Mouse (Mus musculus) ES-E14 (cell line): ENCODE measurements around the gene Zfp980. TPM values are rescaled to one million over a fixed set of nuclear protein-coding genes. Genes with fewer than 3 reads are reported as not detected.
A peak's percentile ranks its signal among the peaks of the same experiment; 100 is the strongest.
"Not testable (repeated sequence)": the region's sequence is repeated elsewhere in the genome, so short reads cannot be mapped to it uniquely, and the experiment has no call there.

Experiments used
- DNase-seq: peaks from one replicate; pipeline ENCODE4 v3.0.0-alpha.2; 2013; ENCODE audit warnings: low read depth, low spot score
- H3K27ac ChIP-seq: 2 replicates; pipeline ENCODE4 v1.5.1; 2012; ENCODE audit warnings: low read depth, mild to moderate bottlenecking, low read length, moderate library complexity, mixed read lengths; ENCODE audit not compliant: poor library complexity, insufficient read depth, severe bottlenecking
- H3K36me3 ChIP-seq: 2 replicates; pipeline ENCODE4 v1.6.1; 2012; ENCODE audit warnings: mild to moderate bottlenecking, low read length, moderate library complexity, mixed read lengths; ENCODE audit not compliant: control insufficient read depth, poor library complexity, insufficient read depth, severe bottlenecking
- H3K4me1 ChIP-seq, 2 experiments: fragments of 150-350 bp in 1 of 2; sonication (generic) in 1 of 2; 2 replicates each; pipeline ENCODE4 v1.6.1; 2012; ENCODE audit warnings: low read length in 2 of 2, mild to moderate bottlenecking in 1 of 2, mixed read lengths in 1 of 2; ENCODE audit not compliant: control insufficient read depth in 2 of 2, insufficient read depth in 2 of 2, poor library complexity in 1 of 2
- H3K4me3 ChIP-seq, 2 experiments: fragments of 150-350 bp in 1 of 2; sonication (generic) in 1 of 2; 2 replicates each; pipeline ENCODE4 v1.5.1; 2012; ENCODE audit warnings: low read length in 2 of 2, low read depth in 1 of 2, mild to moderate bottlenecking in 1 of 2, mixed read lengths in 1 of 2; ENCODE audit not compliant: insufficient read depth in 1 of 2, poor library complexity in 1 of 2, severe bottlenecking in 1 of 2
- H3K9ac ChIP-seq: 2 replicates; pipeline ENCODE4 v1.6.1; 2012; ENCODE audit warnings: low read depth, mild to moderate bottlenecking, low read length, mixed read lengths; ENCODE audit not compliant: poor library complexity, insufficient read depth, severe bottlenecking
- H3K9me3 ChIP-seq: fragments of 150-350 bp; sonication (generic); 2 replicates; pipeline ENCODE4 v1.6.1; 2012; ENCODE audit warnings: low read depth, mild to moderate bottlenecking, low read length; ENCODE audit not compliant: control insufficient read depth, insufficient read depth
- in situ Hi-C, 2 experiments: fragments of 600-800 bp; cut with MboI; formaldehyde crosslinking; loops; one replicate each; pipeline ENCODE4 v1.15.1; 2025; ENCODE audit warnings: low sequenced_read_pairs in 2 of 2, inconsistent platforms in 1 of 2; ENCODE audit not compliant: unreplicated experiment in 2 of 2
- total RNA-seq: library from RNA; depleted of rRNA; stranded (reverse); fragments of 300-350 nt; gene quantifications from 2 replicates; pipeline ENCODE4 v1.2.3, GENCODE M21; 2012; rRNA removed

Gene Zfp980
- total RNA-seq, result 204 and 240 TPM in 2 replicates

DNA sequence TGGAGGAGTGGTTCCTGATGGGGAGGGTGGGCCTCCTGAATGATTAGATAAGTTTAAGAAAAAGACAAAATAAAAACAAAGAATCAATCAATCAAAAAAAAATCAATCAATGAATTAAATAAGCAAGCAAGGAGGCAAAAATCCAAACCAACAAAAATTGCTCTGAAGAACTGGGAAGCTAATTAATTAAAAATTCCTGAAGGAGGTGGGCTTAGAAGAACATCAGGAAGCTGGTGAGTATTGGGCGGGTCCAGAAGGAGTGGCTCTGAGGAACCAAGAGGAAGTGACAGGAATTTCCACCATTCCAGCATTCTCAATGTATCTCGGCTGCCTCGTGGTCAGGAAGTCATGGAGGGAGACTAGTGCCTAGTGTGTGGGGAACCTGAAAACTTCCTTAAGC lies at the start of gene Zfp980:
Gene Zfp980, plus strand, starts transcription at position 301 of the 400 bp plus-strand sequence.
- in situ Hi-C loops, DNase-seq, H3K9me3 ChIP-seq, H3K36me3 ChIP-seq, H3K4me1 ChIP-seq, H3K27ac ChIP-seq: not testable (repeated sequence)
- Histone ChIP-seq H3K9ac (peak within 1 kb of the TSS; percentile 38; the same call in 1 of the 2 replicates), H3K4me3 (peak within 1 kb of the TSS; percentile 60 to 64)

DNA sequence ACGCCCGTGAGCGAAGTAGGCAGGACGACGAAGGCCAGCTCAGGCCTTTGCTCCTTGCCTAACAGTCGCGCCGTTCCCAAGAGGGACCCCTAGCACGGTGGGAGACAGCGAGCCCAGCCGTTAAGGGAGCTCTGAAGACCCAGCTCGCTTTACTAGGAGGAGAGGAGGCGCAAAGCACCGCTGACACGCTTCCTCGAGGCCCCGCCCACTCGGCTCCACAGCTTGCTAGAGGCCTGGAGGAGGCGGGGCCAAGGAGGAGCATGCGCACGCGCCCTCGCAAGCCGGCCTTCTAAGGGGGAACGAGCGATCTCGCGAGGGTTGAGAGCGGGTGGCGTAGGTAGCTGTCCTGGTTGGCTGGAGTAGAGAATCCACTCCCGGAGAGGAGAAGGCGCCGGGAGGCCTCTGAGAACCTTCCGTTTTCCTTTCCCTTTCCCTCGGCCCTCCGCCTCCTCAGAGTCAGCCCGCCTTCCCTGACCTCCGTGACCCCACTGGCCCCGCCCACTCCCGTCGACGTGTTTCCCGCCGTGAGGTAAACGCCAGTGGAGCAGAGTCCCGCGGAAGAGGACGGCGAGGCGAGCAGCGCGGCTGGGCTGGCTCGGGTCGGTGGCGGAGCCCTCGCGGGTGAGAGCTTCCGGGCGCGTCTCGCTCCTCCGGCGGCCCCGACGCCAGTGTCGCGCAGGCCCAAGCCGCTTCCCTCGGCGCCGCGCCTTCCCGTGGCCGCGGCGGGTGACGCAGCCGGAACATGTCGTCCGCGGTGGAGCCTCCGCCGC lies 29.9 kb upstream of the Zfp980 start:
- peak overlapping the region; percentile 64 to 70 for H3K4me3 ChIP-seq
- DNase-seq, result peak; percentile 48
- peak overlapping the region; percentile 70 for H3K27ac ChIP-seq

DNA sequence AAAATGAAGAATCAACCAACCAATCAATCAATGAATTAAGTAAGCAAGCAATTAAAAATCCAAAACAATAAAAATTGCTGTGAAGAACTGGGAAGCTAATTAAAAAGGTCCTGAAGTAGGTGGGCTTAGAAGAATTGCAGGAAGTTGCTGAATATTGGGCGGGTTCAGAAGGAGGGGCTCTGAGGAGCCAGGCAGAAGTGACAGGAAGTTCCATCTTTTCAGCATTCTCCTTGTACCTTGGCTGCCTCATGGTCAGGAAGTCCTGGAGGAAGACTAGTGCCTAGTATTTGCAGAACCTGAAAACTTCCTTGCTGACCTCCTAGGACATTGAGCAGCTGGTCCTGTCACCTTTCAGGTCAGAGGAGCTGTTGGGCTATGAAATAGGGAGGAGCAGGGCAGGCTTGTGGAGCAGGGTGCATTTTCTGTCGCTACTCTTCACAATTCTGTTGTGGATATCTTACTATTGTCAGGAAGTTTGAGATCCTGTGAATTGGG lies 3.8 kb downstream of the Zfp980 start:
- Histone ChIP-seq H3K4me3 (peak overlapping the region; percentile 36 to 63), H3K27ac (peak overlapping the region; percentile 67; the same call in 1 of the 2 replicates), H3K9ac (peak overlapping the region; percentile 48; the same call in 1 of the 2 replicates)
- in situ Hi-C loops, H3K36me3 ChIP-seq, H3K4me1 ChIP-seq, H3K9me3 ChIP-seq, DNase-seq: not testable (repeated sequence)

More for the DNA sequence above, 29.9 kb upstream of the Zfp980 start:
- H3K36me3 ChIP-seq, H3K9me3 ChIP-seq, in situ Hi-C loops, H3K4me1 ChIP-seq: not testable (repeated sequence)
- peak overlapping the region; percentile 73 for H3K9ac ChIP-seq

DNA sequence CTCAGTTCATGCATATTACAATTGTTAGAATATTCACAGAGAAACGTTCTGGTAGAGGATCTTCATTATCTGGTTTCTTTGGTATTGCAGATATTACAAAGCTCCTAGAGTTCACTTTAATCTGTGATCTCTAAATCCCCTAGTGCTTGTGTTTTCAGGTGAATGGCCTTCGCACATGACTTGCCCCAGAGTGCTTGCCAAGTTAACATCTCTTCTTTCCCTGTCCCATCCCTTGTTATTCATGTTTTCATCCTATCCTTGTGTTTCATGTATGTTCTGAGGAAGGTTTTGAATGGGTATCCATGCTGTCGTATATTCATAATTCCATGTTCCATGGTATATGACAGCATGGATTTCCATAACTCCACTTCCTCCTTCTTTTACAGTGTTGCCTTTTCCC lies 9.7 kb downstream of the Zfp980 start:
- in situ Hi-C loops, H3K9ac ChIP-seq, H3K9me3 ChIP-seq, H3K27ac ChIP-seq, H3K4me1 ChIP-seq, DNase-seq, H3K4me3 ChIP-seq, H3K36me3 ChIP-seq: not testable (repeated sequence)

DNA sequence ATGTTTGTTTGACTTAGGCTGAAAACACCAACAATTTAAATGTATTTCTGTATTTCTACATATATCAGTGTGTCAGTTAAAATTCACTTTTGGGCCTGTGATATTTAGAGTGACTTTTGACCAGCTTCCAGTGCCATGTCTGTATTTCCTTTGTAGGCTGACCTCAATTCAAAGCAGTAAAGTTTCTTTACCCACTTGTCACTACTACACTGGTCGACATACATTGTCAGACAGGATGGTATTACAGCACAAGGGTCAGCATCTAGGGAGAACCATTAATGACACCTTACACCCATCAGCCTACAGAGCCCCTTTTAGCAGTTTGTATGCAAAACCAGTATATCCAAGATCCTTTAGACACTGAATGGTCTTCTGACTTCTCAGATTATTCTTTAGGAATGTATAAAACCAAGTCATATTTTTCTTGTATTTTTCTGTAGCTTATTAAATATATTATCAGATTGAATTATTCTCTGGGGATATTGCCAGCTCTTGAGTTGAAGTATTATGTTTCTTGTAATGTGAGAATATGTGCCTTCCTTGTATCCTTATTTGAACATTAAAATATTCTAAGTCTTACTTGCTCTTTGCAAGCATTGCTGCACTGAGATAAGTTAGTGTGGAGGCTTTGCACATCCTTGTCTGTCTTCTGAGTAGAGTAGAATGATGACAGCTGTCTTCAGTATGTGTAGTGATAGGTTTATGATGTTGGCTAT lies 10.3 kb downstream of the Zfp980 start:
- H3K36me3 ChIP-seq, in situ Hi-C loops, H3K4me1 ChIP-seq, DNase-seq, H3K9ac ChIP-seq, H3K27ac ChIP-seq, H3K9me3 ChIP-seq, H3K4me3 ChIP-seq: not testable (repeated sequence)

DNA sequence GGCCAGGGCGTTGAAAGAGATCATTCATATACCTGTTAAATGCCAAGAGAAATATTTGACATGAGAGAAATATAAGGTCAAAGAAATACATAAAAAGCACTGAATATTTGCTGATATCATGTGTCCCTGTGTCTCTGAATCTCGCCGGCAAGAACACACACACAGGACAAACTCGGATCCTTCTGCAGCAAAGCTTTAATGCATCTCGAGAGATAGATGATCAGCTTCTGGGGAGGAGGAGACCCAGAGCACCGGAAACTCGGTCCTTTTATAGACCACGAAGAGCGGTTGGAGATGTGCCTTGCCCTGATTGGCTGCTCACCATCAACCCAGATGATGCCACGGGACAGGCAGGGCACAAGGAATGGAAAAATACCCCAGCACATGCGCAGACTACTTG lies 11.5 kb downstream of the Zfp980 start:
- H3K4me1 ChIP-seq, H3K27ac ChIP-seq, in situ Hi-C loops: not testable (repeated sequence)

DNA sequence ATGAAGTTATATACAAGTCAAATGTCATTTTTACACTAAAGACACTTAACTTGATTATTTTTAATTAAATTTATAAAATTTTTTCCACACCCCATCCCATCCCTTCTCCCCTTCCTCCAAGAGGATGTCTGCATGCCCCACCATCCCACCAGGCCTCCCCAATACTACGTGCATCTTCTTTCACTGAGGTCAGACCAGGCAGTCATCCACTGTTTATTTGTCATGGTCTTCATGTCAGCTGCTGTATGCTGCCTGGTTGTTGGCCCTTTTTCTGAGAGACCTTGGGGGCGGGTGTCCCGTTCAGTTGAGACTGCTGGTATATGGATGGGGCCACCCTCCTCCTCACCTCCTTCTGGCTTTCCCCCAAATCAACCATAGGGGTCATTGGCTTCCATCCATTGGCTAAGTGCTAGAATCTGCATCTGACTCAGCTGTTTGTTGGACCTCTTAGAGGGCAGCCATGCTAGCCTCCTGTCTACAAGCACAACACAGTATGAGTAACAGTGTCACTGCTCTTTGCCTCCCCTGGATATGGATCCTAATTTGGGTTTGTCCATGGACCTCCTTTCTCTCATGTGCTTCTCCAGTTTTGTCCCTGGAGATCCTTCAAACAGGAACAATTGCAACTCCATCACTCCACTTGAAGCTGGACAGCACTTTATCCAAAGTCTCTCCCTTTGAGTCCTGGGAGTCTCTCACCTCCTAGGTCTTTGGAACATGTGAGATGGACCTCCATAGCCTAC lies 12.7 kb downstream of the Zfp980 start:
- in situ Hi-C loops, DNase-seq: not testable (repeated sequence)

More for the DNA sequence above, 11.5 kb downstream of the Zfp980 start:
- DNase-seq, H3K4me3 ChIP-seq, H3K9ac ChIP-seq, H3K36me3 ChIP-seq, H3K9me3 ChIP-seq: not testable (repeated sequence)

DNA sequence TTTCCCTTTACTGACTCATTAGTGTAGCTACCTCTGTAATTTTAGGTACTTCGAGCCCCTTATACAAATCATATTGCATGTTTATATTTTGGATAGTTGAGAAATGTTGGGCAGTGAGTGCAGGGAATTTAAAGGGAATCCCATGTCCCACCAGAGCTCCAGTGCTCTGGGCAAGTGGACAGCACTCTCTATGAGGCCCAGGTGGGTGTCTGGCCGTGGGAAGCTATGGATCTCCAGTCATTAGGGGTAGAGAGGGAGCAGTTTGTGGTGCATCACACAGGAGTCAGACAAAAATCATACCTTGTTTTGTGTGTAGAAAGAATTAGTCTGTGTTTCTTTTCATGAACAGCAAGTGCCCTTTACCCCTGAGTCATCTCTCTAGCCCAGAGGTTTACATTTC lies 15.6 kb downstream of the Zfp980 start:
- H3K4me1 ChIP-seq, in situ Hi-C loops, H3K9me3 ChIP-seq, H3K9ac ChIP-seq, H3K4me3 ChIP-seq, H3K27ac ChIP-seq, DNase-seq, H3K36me3 ChIP-seq: not testable (repeated sequence)

More for the DNA sequence above, 12.7 kb downstream of the Zfp980 start:
- not testable (repeated sequence) for H3K9ac ChIP-seq, H3K4me3 ChIP-seq, H3K27ac ChIP-seq, H3K9me3 ChIP-seq, H3K36me3 ChIP-seq, H3K4me1 ChIP-seq
